Mouse (Mus musculus) embryonic facial prominence, embryonic 15.5 days (tissue): ENCODE data around the gene 1700122O11Rik. TPM values are rescaled to one million over a fixed set of nuclear protein-coding genes. Genes with fewer than 3 reads are reported as not detected.

Experiments used
- ATAC-seq: fragments of 200-750 bp; cut with Nextera tagmentation; 2 replicates; pipeline ENCODE4 v1.8.0; 2017; ENCODE audit warnings: low read depth, moderate TSS enrichment; ENCODE audit not compliant: insufficient number of reproducible peaks, low FRiP score, low TSS enrichment
- H3K27ac ChIP-seq: fragments of 300-500 bp; sonication (generic); replicated peaks from 2 replicates; pipeline ENCODE4 v1.5.1; 2015; ENCODE audit warnings: mild to moderate bottlenecking, inconsistent platforms
- H3K27me3 ChIP-seq: fragments of 300-500 bp; sonication (generic); 2 replicates; pipeline ENCODE4 v1.6.1; 2015; ENCODE audit warnings: inconsistent platforms
- H3K36me3 ChIP-seq: fragments of 300-500 bp; sonication (generic); 2 replicates; pipeline ENCODE4 v1.6.1; 2015; ENCODE audit warnings: mild to moderate bottlenecking, inconsistent platforms
- H3K4me1 ChIP-seq: fragments of 300-500 bp; sonication (generic); 2 replicates; pipeline ENCODE4 v1.6.1; 2015; ENCODE audit warnings: inconsistent platforms
- H3K4me2 ChIP-seq: fragments of 300-500 bp; sonication (generic); replicated peaks from 2 replicates; pipeline ENCODE4 v1.6.1; 2015; ENCODE audit warnings: mild to moderate bottlenecking, inconsistent platforms
- H3K4me3 ChIP-seq: fragments of 300-500 bp; sonication (generic); replicated peaks from 2 replicates; pipeline ENCODE4 v1.5.1; 2015; ENCODE audit warnings: mild to moderate bottlenecking, inconsistent platforms
- H3K9ac ChIP-seq: fragments of 300-500 bp; sonication (generic); 2 replicates; pipeline ENCODE4 v1.6.1; 2015; ENCODE audit warnings: inconsistent platforms
- H3K9me3 ChIP-seq: fragments of 300-500 bp; sonication (generic); replicated peaks from 2 replicates; pipeline ENCODE4 v1.6.1; 2016; ENCODE audit warnings: inconsistent platforms
- WGBS: fragments of 180-500 bp; shearing (Covaris S2); methylation state at CpG from one replicate; pipeline ENCODE4 v1.1.7; 2015; 5-methylcytosine and 5-hydroxymethylcytosine counted together
- polyA plus RNA-seq: library from polyadenylated mRNA; unstranded; fragments of >200 nt; fragmentation: Nextera tagmentation; extraction: Ambion mirVana; gene quantifications from 2 replicates; pipeline ENCODE4 v1.2.1, GENCODE M21; 2015

The 1700122O11Rik gene
- polyA plus RNA-seq, 1 experiment from 2014 or later, result not detected

DNA sequence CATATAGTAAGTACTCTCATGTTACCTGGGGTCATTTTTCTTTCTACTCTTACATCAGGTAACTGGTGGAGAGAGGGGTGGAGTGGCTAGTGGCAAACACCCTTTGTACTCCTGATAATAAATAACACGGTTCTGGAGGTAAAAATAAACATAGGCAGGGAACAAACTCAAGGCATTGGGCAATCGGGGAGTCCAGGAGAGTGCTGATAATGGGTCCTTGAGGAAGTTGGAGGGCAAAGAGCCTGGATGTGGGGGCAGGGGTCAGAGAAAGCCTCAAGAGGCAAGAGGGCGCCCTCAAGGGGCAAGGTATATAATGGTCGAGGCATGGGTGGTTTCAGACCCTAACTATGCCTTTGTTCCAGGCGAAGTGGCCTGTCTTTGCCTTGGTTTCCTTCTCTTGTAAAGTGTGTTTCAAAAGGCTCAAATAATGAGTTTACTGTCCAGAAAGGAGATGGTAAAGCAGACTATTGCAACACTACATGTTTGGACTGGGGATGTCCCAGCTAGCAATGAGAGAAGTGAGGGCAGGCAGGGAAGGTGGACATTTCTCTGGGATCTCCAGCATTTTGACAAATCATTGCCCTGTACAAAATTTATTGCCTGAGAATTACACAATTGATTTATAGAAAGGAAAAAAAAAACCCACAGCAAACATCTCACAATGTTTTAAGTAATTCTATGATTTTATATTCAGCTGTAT, 13.7 kb upstream of the 1700122O11Rik start:
- Histone ChIP-seq H3K9me3 (no peaks in the 10 kb centered on the region), H3K27ac (no peak overlapping the region), H3K36me3 (no peaks in the 10 kb centered on the region), H3K4me2 (no peak overlapping the region), H3K4me3 (no peak overlapping the region), H3K9ac (no peak overlapping the region), H3K4me1 (peaks cover under 1% of the 10 kb centered on the region; the same call in 1 of the 2 replicates), H3K27me3 (peaks cover 13% of the 10 kb centered on the region)
- 70% methylated on average over 5 of the region's 5 CpGs for WGBS
- ATAC-seq, result no peak

DNA sequence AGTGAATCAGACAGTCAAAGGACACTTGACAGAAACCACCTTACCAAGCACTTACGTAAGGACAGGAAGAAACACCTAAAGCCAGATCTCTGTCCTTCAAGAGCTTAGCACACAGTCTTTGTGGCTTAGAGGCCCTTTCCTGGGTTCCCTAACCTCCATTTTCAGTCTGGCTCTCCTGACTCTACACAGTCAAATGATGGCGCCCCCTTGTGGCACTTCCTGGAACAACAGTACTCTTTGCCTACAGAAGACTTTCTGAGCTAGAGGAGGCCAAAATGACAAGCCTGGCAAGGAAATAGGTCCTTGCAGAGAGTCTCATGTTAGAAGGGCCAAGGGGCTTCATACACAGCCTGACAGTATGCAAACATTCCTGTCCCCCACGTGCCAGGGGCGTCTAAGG, 7.5 kb upstream of the 1700122O11Rik start:
- H3K27ac ChIP-seq, result no peak overlapping the region
- no peaks in the 10 kb centered on the region for H3K9me3 ChIP-seq
- ATAC-seq, result no peak
- H3K4me2 ChIP-seq, result no peak overlapping the region
- H3K36me3 ChIP-seq, result no peaks in the 10 kb centered on the region
- H3K4me1 ChIP-seq, result peaks cover 12% of the 10 kb centered on the region
- 30% methylated on average over 4 of the region's 4 CpGs for WGBS
- no peak overlapping the region for H3K4me3 ChIP-seq
- no peak overlapping the region for H3K9ac ChIP-seq
- no peaks in the 10 kb centered on the region for H3K27me3 ChIP-seq

GRCm38 (mm10) chr17:48043154-48043880, 5.2 kb upstream of the 1700122O11Rik start:
- H3K27ac ChIP-seq, result no peak overlapping the region
- ATAC-seq, result no peak
- 76% methylated on average over 5 of the region's 5 CpGs for WGBS
- peaks cover 23% of the 10 kb centered on the region for H3K4me1 ChIP-seq
- no peak overlapping the region for H3K9ac ChIP-seq
- no peaks in the 10 kb centered on the region for H3K9me3 ChIP-seq
- no peaks in the 10 kb centered on the region for H3K36me3 ChIP-seq
- H3K4me3 ChIP-seq, result no peak overlapping the region
- no peak overlapping the region for H3K4me2 ChIP-seq
- H3K27me3 ChIP-seq, result no peaks in the 10 kb centered on the region

- H3K4me2 ChIP-seq, result peak overlapping the region; percentile 38
- no peak for ATAC-seq
- no peaks in the 10 kb centered on the region for H3K36me3 ChIP-seq
- peak overlapping the region; percentile 71 for H3K27ac ChIP-seq
- H3K4me1 ChIP-seq, result peaks cover 23% of the 10 kb centered on the region
- H3K4me3 ChIP-seq, result peak overlapping the region; percentile 30
- no peaks in the 10 kb centered on the region; the same call in 1 of the 2 replicates for H3K27me3 ChIP-seq
- 12% methylated on average over 29 of the region's 29 CpGs for WGBS
- H3K9me3 ChIP-seq, result no peaks in the 10 kb centered on the region
- no peak overlapping the region for H3K9ac ChIP-seq
These were observed 3.5 kb upstream of the 1700122O11Rik start for GRCm38 (mm10) chr17:48041351-48042287.

GRCm38 (mm10) chr17:48039232-48039866, 1.3 kb upstream of the 1700122O11Rik start:
- peak; percentile 80 for ATAC-seq
- H3K4me2 ChIP-seq, result peak overlapping the region; percentile 39
- H3K4me3 ChIP-seq, result peak overlapping the region; percentile 13
- no peaks in the 10 kb centered on the region; the same call in 1 of the 2 replicates for H3K27me3 ChIP-seq
- H3K27ac ChIP-seq, result no peak overlapping the region; the same call in 1 of the 2 replicates
- H3K36me3 ChIP-seq, result no peaks in the 10 kb centered on the region
- WGBS, result 14% methylated on average over 14 of the region's 14 CpGs
- H3K9ac ChIP-seq, result no peak overlapping the region
- H3K9me3 ChIP-seq, result no peaks in the 10 kb centered on the region
- peaks cover 23% of the 10 kb centered on the region for H3K4me1 ChIP-seq

GRCm38 (mm10) chr17:48036921-48037320, 1.2 kb downstream of the 1700122O11Rik start:
- Histone ChIP-seq H3K9me3 (no peaks in the 10 kb centered on the region), H3K36me3 (no peaks in the 10 kb centered on the region), H3K4me1 (peaks cover 22% of the 10 kb centered on the region), H3K4me2 (no peak overlapping the region), H3K27me3 (no peaks in the 10 kb centered on the region; the same call in 1 of the 2 replicates), H3K9ac (no peak overlapping the region), H3K4me3 (no peak overlapping the region), H3K27ac (no peak overlapping the region)
- WGBS, result 64% methylated on average over 3 of the region's 3 CpGs
- ATAC-seq, result no peak

DNA sequence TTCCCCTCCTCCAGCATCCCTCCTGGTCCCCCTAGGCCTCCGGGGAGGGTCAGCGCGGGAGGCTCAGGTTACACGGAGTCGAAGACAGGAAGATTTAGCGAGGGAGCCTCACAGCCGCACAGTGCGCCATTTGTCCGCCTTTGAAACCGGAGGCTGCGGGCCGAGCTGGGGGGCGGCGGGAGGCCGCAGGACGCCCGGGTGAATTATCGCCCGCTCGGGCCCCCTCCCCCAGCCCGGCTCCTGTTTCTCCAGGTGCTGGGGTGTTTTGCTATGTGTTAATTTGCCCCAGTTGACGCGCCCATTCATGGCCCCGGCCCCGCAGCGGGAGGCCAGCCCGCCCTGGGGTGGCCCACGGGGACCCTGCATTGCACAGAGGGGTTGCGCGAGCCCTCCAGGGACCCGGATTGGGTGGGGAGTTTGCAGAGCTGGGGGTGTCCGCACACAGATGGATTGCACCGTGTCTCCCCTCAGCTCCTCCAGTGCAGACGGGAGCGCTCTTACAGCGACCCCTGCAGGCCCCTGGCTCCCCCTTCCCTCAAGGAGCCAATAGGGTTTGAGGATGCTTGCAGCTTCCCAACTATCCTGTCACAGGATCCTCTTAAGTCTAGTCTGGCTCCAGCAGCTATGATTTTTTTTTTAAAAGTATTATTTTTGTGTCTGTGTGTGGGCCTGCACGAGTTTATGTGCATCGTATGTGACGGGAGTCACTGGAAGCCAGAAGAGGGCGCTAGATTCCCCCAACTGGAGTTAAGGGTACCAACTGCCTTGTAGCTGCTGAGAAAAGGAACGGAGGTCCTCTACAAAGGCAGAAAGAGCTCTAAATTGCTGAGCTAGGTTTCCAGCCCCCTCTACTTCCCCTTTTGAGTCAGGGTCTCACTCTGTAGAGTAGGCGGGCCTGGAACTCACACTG, 6.3 kb downstream of the 1700122O11Rik start:
- Histone ChIP-seq H3K4me3 (peak overlapping the region; percentile 41), H3K4me1 (peaks cover 46% of the 10 kb centered on the region), H3K9ac (no peak overlapping the region), H3K27me3 (peaks cover 9% of the 10 kb centered on the region; the same call in 1 of the 2 replicates), H3K36me3 (no peaks in the 10 kb centered on the region), H3K4me2 (peak overlapping the region; percentile 78), H3K27ac (peak overlapping the region; percentile 63), H3K9me3 (no peaks in the 10 kb centered on the region)
- peak; percentile 77 for ATAC-seq
- 6% methylated on average over 42 of the region's 42 CpGs for WGBS

DNA sequence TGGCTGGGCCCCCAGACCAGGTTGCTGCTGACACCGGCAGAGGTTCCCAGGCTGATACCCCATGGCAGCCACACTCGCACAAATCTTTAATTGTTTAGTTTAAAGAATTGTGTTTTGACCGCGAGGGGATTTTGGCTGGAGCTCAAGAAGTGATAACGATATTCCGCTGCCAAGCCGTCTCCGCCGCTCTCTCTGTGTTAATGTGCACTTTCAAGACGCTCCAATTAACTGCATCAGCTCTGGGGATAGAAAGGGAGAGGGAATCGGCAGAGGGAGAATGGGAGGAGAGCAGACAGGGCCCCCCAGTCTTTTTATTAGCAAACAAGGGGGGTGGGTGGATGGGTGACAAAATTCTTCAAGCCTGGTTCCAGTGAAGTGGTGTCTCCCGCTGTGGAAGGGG, 8.9 kb downstream of the 1700122O11Rik start:
- H3K4me3 ChIP-seq, result no peak overlapping the region
- H3K36me3 ChIP-seq, result no peaks in the 10 kb centered on the region
- no peak overlapping the region for H3K27ac ChIP-seq
- no peaks in the 10 kb centered on the region for H3K9me3 ChIP-seq
- WGBS, result 18% methylated on average over 12 of the region's 12 CpGs
- ATAC-seq, result no peak
- H3K4me2 ChIP-seq, result 0 out of 2 replicates have a peak overlapping the region, but pooled peaks have one; percentile 6
- peaks cover 9% of the 10 kb centered on the region; the same call in 1 of the 2 replicates for H3K27me3 ChIP-seq
- no peak overlapping the region for H3K9ac ChIP-seq
- H3K4me1 ChIP-seq, result peaks cover 49% of the 10 kb centered on the region

DNA sequence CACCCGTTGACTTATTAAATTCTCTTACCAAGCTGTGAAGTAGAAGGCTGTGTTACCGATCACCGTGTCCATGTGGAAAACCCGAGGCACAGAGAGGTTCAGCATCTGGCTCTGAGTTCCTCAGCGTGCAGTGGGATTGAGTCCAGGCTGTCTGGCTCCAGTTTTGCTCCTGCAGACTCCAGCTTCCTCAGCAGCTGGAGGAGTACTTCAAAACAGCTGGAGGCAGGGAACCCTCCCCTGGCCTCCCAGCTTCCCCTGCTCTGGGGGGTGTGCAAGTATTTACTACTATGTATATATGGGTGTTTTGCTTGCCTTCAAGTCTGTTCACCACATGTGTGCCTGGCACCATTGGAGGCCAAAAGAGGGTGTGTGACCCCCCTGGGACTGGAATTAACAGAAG, 9.8 kb downstream of the 1700122O11Rik start:
- Histone ChIP-seq H3K27me3 (peaks cover 9% of the 10 kb centered on the region; the same call in 1 of the 2 replicates), H3K36me3 (no peaks in the 10 kb centered on the region), H3K4me3 (no peak overlapping the region), H3K27ac (no peak overlapping the region), H3K4me1 (peaks cover 52% of the 10 kb centered on the region), H3K9ac (no peak overlapping the region), H3K9me3 (no peaks in the 10 kb centered on the region), H3K4me2 (no peak overlapping the region)
- peak; percentile 30; the same call in 1 of the 2 replicates for ATAC-seq
- WGBS, result 36% methylated on average over 5 of the region's 5 CpGs

- ATAC-seq, result no peak
- no peak overlapping the region for H3K9ac ChIP-seq
- H3K4me3 ChIP-seq, result no peak overlapping the region
- H3K4me2 ChIP-seq, result no peak overlapping the region
- H3K9me3 ChIP-seq, result no peaks in the 10 kb centered on the region
- H3K27ac ChIP-seq, result no peak overlapping the region
- no peaks in the 10 kb centered on the region for H3K36me3 ChIP-seq
- WGBS, result 67% methylated on average over 6 of the region's 6 CpGs
- H3K4me1 ChIP-seq, result peaks cover 57% of the 10 kb centered on the region
- H3K27me3 ChIP-seq, result peaks cover 9% of the 10 kb centered on the region; the same call in 1 of the 2 replicates
These were observed 10.4 kb downstream of the 1700122O11Rik start for GRCm38 (mm10) chr17:48027677-48028076.
